Mouse (Mus musculus) cerebellum, adult 11-12 months (tissue): ENCODE data around the gene Gm8914.
"Not testable (repeated sequence)": the region's sequence is repeated elsewhere in the genome, so short reads cannot be mapped to it uniquely, and the experiment has no call there.

Experiments used
- DNase-seq: peaks from one replicate; pipeline ENCODE4 v3.0.0; 2022

Gene Gm8914

DNA sequence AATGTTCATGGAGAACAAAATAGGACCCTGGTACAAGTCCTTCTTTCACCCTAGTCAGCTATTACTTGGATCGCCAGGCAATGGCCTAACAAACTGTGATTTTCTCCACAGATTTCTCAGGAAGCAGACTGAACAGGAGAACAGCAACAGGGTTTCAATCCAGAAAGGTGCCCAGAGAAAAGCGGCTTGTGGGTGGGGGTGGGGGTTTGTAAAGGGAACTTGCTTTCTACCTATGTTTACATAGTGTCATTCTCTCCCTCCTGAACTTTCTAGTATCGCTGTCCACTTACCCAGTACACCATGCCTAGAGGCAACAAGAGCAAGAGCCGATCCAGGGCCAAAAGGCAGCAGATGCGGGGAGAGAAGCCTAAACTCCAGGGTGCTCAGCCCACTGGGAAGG lies at the start of gene Gm8914:
TSS of gene Gm8914 (plus strand) at position 301 of the 400 bp plus-strand sequence.
- DNase-seq, result not testable (repeated sequence)
